Mouse (Mus musculus): ENCODE results near the gene Tmem26. TPM values are rescaled to one million over a fixed set of nuclear protein-coding genes. Genes with fewer than 3 reads are reported as not detected.
"Not testable (repeated sequence)": the region's sequence is repeated elsewhere in the genome, so short reads cannot be mapped to it uniquely, and the experiment has no call there.

Tmem26 gene
- polyA plus RNA-seq, 1 experiment from 2014 or later: 16.2 TPM

- H3K9me3 ChIP-seq (replicated peaks): no peaks in the 10 kb centered on the region
- 89% methylated on average over 3 of the region's 3 CpGs for WGBS
- H3K4me1 ChIP-seq: peaks cover 7% of the 10 kb centered on the region
- no peak overlapping the region for H3K27ac ChIP-seq
- no peaks in the 10 kb centered on the region for H3K36me3 ChIP-seq
- H3K4me3 ChIP-seq: no peak overlapping the region
- H3K27me3 ChIP-seq (ENCODE audit: low read depth, poor library complexity, severe bottlenecking): no peaks in the 10 kb centered on the region
- no peak for DNase-seq (ENCODE audit: low spot score)
Measured at GRCm38 (mm10) chr10:68718375-68718774, 5.1 kb upstream of the Tmem26 start.

GRCm38 (mm10) chr10:68720887-68721400 is 2.5 kb upstream of the Tmem26 start:
- Histone ChIP-seq H3K27me3 (ENCODE audit: low read depth, poor library complexity, severe bottlenecking) (peaks cover 5% of the 10 kb centered on the region; the same call in 1 of the 2 replicates), H3K36me3 (no peaks in the 10 kb centered on the region), H3K9me3 (replicated peaks) (no peaks in the 10 kb centered on the region), H3K4me1 (peaks cover 21% of the 10 kb centered on the region), H3K4me3 (no peak overlapping the region), H3K27ac (no peak overlapping the region)
- 83% methylated on average over 5 of the region's 5 CpGs for WGBS
- DNase-seq (ENCODE audit: low spot score): no peak

- H3K9me3 ChIP-seq (replicated peaks): no peaks in the 10 kb centered on the region
- WGBS: 35% methylated on average over 7 of the region's 7 CpGs
- no peaks in the 10 kb centered on the region for H3K36me3 ChIP-seq
- peak overlapping the region; percentile 63 for H3K4me3 ChIP-seq
- H3K27me3 ChIP-seq (ENCODE audit: low read depth, poor library complexity, severe bottlenecking): peaks cover 5% of the 10 kb centered on the region; the same call in 1 of the 2 replicates
- peak overlapping the region; percentile 82; the same call in 1 of the 2 replicates for H3K27ac ChIP-seq
- no peak for DNase-seq (ENCODE audit: low spot score)
- peaks cover 21% of the 10 kb centered on the region for H3K4me1 ChIP-seq
Measured at GRCm38 (mm10) chr10:68723015-68723414, 431 bp upstream of the Tmem26 start.

GRCm38 (mm10) chr10:68724361-68724720 is 895 bp downstream of the Tmem26 start:
- H3K4me1 ChIP-seq: peaks cover 21% of the 10 kb centered on the region
- WGBS: under 1% methylated on average over 11 of the region's 11 CpGs
- peak overlapping the region; percentile 63 for H3K4me3 ChIP-seq
- H3K9me3 ChIP-seq (replicated peaks): no peaks in the 10 kb centered on the region
- no peaks in the 10 kb centered on the region for H3K36me3 ChIP-seq
- DNase-seq (ENCODE audit: low spot score): peak; percentile 64
- H3K27me3 ChIP-seq (ENCODE audit: low read depth, poor library complexity, severe bottlenecking): peaks cover 5% of the 10 kb centered on the region; the same call in 1 of the 2 replicates
- H3K27ac ChIP-seq: peak overlapping the region; percentile 82

- no peaks in the 10 kb centered on the region for H3K9me3 ChIP-seq (replicated peaks)
- 79% methylated on average over 5 of the region's 5 CpGs for WGBS
- H3K27me3 ChIP-seq (ENCODE audit: low read depth, poor library complexity, severe bottlenecking): peaks cover 5% of the 10 kb centered on the region; the same call in 1 of the 2 replicates
- peaks cover 21% of the 10 kb centered on the region for H3K4me1 ChIP-seq
- H3K27ac ChIP-seq: no peak overlapping the region
- no peaks in the 10 kb centered on the region for H3K36me3 ChIP-seq
- DNase-seq (ENCODE audit: low spot score): no peak
- no peak overlapping the region for H3K4me3 ChIP-seq
Measured at GRCm38 (mm10) chr10:68727464-68727863, 4.0 kb downstream of the Tmem26 start.

GRCm38 (mm10) chr10:68735621-68736020 is 12.2 kb downstream of the Tmem26 start:
- Histone ChIP-seq H3K27me3 (ENCODE audit: low read depth, poor library complexity, severe bottlenecking) (no peaks in the 10 kb centered on the region), H3K27ac (no peak overlapping the region), H3K4me1 (no peaks in the 10 kb centered on the region), H3K4me3 (no peak overlapping the region), H3K9me3 (replicated peaks) (no peaks in the 10 kb centered on the region), H3K36me3 (no peaks in the 10 kb centered on the region)
- no peak for DNase-seq (ENCODE audit: low spot score)
- 91% methylated on average over 3 of the region's 3 CpGs for WGBS

- no peaks in the 10 kb centered on the region for H3K27me3 ChIP-seq (ENCODE audit: low read depth, poor library complexity, severe bottlenecking)
- H3K4me1 ChIP-seq: no peaks in the 10 kb centered on the region
- H3K27ac ChIP-seq: no peak overlapping the region
- H3K36me3 ChIP-seq: no peaks in the 10 kb centered on the region
- WGBS: 85% methylated on average over 7 of the region's 7 CpGs
- no peak for DNase-seq (ENCODE audit: low spot score)
- no peak overlapping the region for H3K4me3 ChIP-seq
- no peaks in the 10 kb centered on the region for H3K9me3 ChIP-seq (replicated peaks)
Measured at GRCm38 (mm10) chr10:68737391-68737790, 13.9 kb downstream of the Tmem26 start.

- H3K27me3 ChIP-seq (ENCODE audit: low read depth, poor library complexity, severe bottlenecking); H3K4me3 ChIP-seq; H3K4me1 ChIP-seq; H3K9me3 ChIP-seq (replicated peaks); H3K36me3 ChIP-seq; H3K27ac ChIP-seq; DNase-seq (ENCODE audit: low spot score): not testable (repeated sequence)
- 97% methylated on average over 1 of the region's 1 CpGs for WGBS
Measured at GRCm38 (mm10) chr10:68738981-68739380, 15.5 kb downstream of the Tmem26 start.

GRCm38 (mm10) chr10:68740251-68740650 is 16.8 kb downstream of the Tmem26 start:
- H3K36me3 ChIP-seq: no peaks in the 10 kb centered on the region
- no peak overlapping the region for H3K27ac ChIP-seq
- H3K4me1 ChIP-seq: no peaks in the 10 kb centered on the region
- H3K27me3 ChIP-seq (ENCODE audit: low read depth, poor library complexity, severe bottlenecking): no peaks in the 10 kb centered on the region
- H3K9me3 ChIP-seq (replicated peaks): no peaks in the 10 kb centered on the region
- whole genome bisulfite sequencing: 85% methylated on average over 2 of the region's 2 CpGs
- no peak overlapping the region for H3K4me3 ChIP-seq
- DNase-seq (ENCODE audit: low spot score): no peak

- Histone ChIP-seq H3K4me3 (no peak overlapping the region), H3K27ac (no peak overlapping the region), H3K36me3 (no peaks in the 10 kb centered on the region), H3K9me3 (replicated peaks) (no peaks in the 10 kb centered on the region), H3K27me3 (ENCODE audit: low read depth, poor library complexity, severe bottlenecking) (no peaks in the 10 kb centered on the region), H3K4me1 (peaks cover 4% of the 10 kb centered on the region; the same call in 1 of the 2 replicates)
- DNase-seq (ENCODE audit: low spot score): no peak
- WGBS: 90% methylated on average over 7 of the region's 7 CpGs
Measured at GRCm38 (mm10) chr10:68750921-68751320, 27.5 kb downstream of the Tmem26 start.

- H3K4me1 ChIP-seq: peaks cover 10% of the 10 kb centered on the region; the same call in 1 of the 2 replicates
- H3K27ac ChIP-seq: peak overlapping the region; percentile 30; the same call in 1 of the 2 replicates
- DNase-seq (ENCODE audit: low spot score): peak; percentile 50
- H3K4me3 ChIP-seq: no peak overlapping the region
- 48% methylated on average over 5 of the region's 5 CpGs for WGBS
- H3K36me3 ChIP-seq: no peaks in the 10 kb centered on the region
- no peaks in the 10 kb centered on the region for H3K9me3 ChIP-seq (replicated peaks)
- no peaks in the 10 kb centered on the region for H3K27me3 ChIP-seq (ENCODE audit: low read depth, poor library complexity, severe bottlenecking)
Measured at GRCm38 (mm10) chr10:68759238-68759637, 35.8 kb downstream of the Tmem26 start.

GRCm38 (mm10) chr10:68759789-68760188 is 36.3 kb downstream of the Tmem26 start:
- Histone ChIP-seq H3K9me3 (replicated peaks) (no peaks in the 10 kb centered on the region), H3K36me3 (no peaks in the 10 kb centered on the region), H3K27me3 (ENCODE audit: low read depth, poor library complexity, severe bottlenecking) (no peaks in the 10 kb centered on the region), H3K4me1 (peaks cover 10% of the 10 kb centered on the region; the same call in 1 of the 2 replicates), H3K4me3 (no peak overlapping the region), H3K27ac (peak overlapping the region; percentile 15; the same call in 1 of the 2 replicates)
- 48% methylated on average over 7 of the region's 7 CpGs for WGBS
- DNase-seq (ENCODE audit: low spot score): peak; percentile 45

GRCm38 (mm10) chr10:68781067-68781868 is 57.8 kb downstream of the Tmem26 start:
- 89% methylated on average over 9 of the region's 9 CpGs for WGBS
- Histone ChIP-seq H3K9me3 (replicated peaks) (no peaks in the 10 kb centered on the region), H3K4me1 (no peaks in the 10 kb centered on the region), H3K36me3 (no peaks in the 10 kb centered on the region), H3K27me3 (ENCODE audit: low read depth, poor library complexity, severe bottlenecking) (no peaks in the 10 kb centered on the region), H3K4me3 (no peak overlapping the region), H3K27ac (no peak overlapping the region)
- no peak for DNase-seq (ENCODE audit: low spot score)
